Mouse (Mus musculus) heart, embryonic 14.5 days (tissue): ENCODE measurements around the gene Usf1. TPM values are rescaled to one million over a fixed set of nuclear protein-coding genes. Genes with fewer than 3 reads are reported as not detected.

Experiments
- ATAC-seq: fragments of 200-750 bp; cut with Nextera tagmentation; 2 replicates; pipeline ENCODE4 v1.8.0; 2017; ENCODE audit warnings: low read depth, moderate TSS enrichment; ENCODE audit not compliant: insufficient number of reproducible peaks, insufficient read depth, low FRiP score
- H3K27ac ChIP-seq, 2 experiments: fragments of 200-500 bp in 1 of 2; fragments of 300-500 bp in 1 of 2; sonication (generic) in 1 of 2; replicated peaks in 1 of 2; 2 replicates each; pipeline ENCODE4 v1.5.1; 2012 to 2014; ENCODE audit warnings: low read depth in 2 of 2, low read length in 2 of 2, control low read depth in 1 of 2, mild to moderate bottlenecking in 1 of 2, mixed read lengths in 1 of 2; ENCODE audit not compliant: control insufficient read depth in 1 of 2, insufficient read depth in 1 of 2
- H3K27me3 ChIP-seq: fragments of 300-500 bp; sonication (generic); 2 replicates; pipeline ENCODE4 v1.6.1; 2014; ENCODE audit warnings: mild to moderate bottlenecking, low read length, control low read depth; ENCODE audit not compliant: control insufficient read depth, insufficient read depth
- H3K36me3 ChIP-seq: fragments of 300-500 bp; sonication (generic); 2 replicates; pipeline ENCODE4 v1.6.1; 2014; ENCODE audit warnings: mild to moderate bottlenecking, control low read depth, low read length, mixed read lengths; ENCODE audit not compliant: control insufficient read depth, insufficient read depth
- H3K4me1 ChIP-seq, 2 experiments: fragments of 200-500 bp in 1 of 2; fragments of 300-500 bp in 1 of 2; sonication (generic) in 1 of 2; 2 replicates each; pipeline ENCODE4 v1.6.1; 2012 to 2014; ENCODE audit warnings: low read length in 2 of 2, control low read depth in 1 of 2, mixed read lengths in 1 of 2; ENCODE audit not compliant: control insufficient read depth in 2 of 2, insufficient read depth in 2 of 2
- H3K4me2 ChIP-seq: fragments of 300-500 bp; sonication (generic); 2 replicates; pipeline ENCODE4 v1.6.1; 2014; ENCODE audit warnings: mild to moderate bottlenecking, low read length
- H3K4me3 ChIP-seq, 2 experiments: fragments of 200-500 bp in 1 of 2; fragments of 300-500 bp in 1 of 2; sonication (generic) in 1 of 2; 2 replicates each; pipeline ENCODE4 v1.5.1; 2012 to 2014; ENCODE audit warnings: low read length in 2 of 2, mild to moderate bottlenecking in 2 of 2, control low read depth in 1 of 2, low read depth in 1 of 2, moderate library complexity in 1 of 2; ENCODE audit not compliant: control insufficient read depth in 1 of 2, insufficient read depth in 1 of 2
- H3K9ac ChIP-seq: fragments of 300-500 bp; sonication (generic); 2 replicates; pipeline ENCODE4 v1.6.1; 2014; ENCODE audit warnings: mild to moderate bottlenecking, low read length
- H3K9me3 ChIP-seq: fragments of 300-500 bp; sonication (generic); 2 replicates; pipeline ENCODE4 v1.6.1; 2016; ENCODE audit warnings: low read length, control low read depth; ENCODE audit not compliant: control insufficient read depth
- WGBS: fragments of 180-500 bp; shearing (Covaris S2); extraction: QIAGEN DNeasy Blood & Tissue Kit; methylation state at CpG from one replicate; pipeline ENCODE4 v1.1.7; 2014; 5-methylcytosine and 5-hydroxymethylcytosine counted together
- polyA plus RNA-seq: library from polyadenylated mRNA; unstranded; fragments of >200 nt; fragmentation: Nextera tagmentation; extraction: Ambion mirVana; gene quantifications from 2 replicates; pipeline ENCODE4 v1.2.1, GENCODE M21; 2014

Usf1 gene
- polyA plus RNA-seq, 1 experiment from 2014 or later, result 58.5 TPM

DNA sequence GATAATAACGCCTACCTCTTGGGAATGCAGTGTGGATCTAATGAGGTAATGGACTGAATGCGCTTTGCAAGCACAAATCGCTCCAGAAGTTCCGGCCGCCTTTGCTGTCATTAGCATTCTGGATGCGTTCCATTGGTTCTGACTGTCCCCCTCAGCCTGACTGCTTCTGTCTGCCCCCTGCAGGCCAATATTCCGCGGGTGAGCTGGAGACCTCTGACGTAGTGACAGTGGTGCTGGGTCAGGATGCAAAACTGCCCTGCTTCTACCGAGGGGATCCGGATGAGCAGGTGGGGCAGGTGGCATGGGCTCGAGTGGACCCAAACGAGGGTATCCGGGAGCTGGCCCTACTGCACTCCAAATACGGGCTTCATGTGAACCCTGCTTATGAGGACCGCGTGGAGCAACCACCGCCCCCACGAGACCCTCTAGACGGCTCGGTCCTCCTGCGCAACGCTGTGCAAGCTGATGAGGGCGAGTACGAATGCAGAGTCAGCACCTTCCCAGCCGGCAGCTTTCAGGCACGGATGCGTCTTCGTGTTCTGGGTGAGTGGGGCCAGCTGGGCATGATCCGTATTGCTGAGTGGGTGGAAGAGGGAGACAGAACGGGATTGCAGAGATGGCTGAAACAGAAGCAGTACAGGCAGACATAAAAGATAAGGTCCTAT lies 31.0 kb upstream of the Usf1 start:
- Histone ChIP-seq H3K4me1 (peaks cover 0 to 10% of the 10 kb centered on the region in 2 experiments; a peak in 2 of 4 replicates), H3K36me3 (no peaks in the 10 kb centered on the region), H3K4me2 (peak overlapping the region; percentile 59), H3K4me3 (peak overlapping the region; percentile 22 to 27), H3K27ac (no peak overlapping the region), H3K9me3 (no peaks in the 10 kb centered on the region), H3K27me3 (peaks cover 14% of the 10 kb centered on the region), H3K9ac (peak overlapping the region; percentile 26)
- ATAC-seq, result no peak; the same call in 1 of the 2 replicates
- 4% methylated on average over 31 of the region's 31 CpGs for WGBS

DNA sequence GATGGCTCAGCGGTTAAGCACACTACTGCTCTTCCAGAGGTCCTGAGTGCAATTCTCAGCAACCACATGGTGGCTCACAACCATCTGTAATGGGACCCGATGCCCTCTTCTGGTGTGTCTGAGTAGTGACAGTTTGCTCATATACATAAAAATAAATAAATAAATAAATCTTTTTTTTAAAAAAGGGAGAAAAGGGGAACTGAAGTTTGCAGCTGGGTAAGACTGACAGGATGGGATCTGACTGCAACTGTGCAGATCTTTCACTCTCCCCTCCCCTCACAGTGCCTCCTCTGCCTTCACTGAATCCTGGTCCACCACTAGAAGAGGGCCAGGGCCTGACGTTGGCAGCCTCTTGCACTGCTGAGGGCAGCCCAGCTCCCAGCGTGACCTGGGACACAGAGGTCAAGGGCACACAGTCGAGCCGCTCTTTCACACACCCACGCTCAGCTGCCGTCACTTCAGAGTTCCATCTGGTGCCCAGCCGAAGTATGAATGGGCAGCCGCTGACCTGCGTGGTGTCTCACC lies 29.0 kb upstream of the Usf1 start:
- H3K27me3 ChIP-seq, result peaks cover 14% of the 10 kb centered on the region
- no peaks in the 10 kb centered on the region for H3K36me3 ChIP-seq
- H3K27ac ChIP-seq, result no peak overlapping the region
- ATAC-seq, result no peak
- no peak overlapping the region for H3K4me2 ChIP-seq
- H3K9ac ChIP-seq, result no peak overlapping the region
- peaks cover 2 to 5% of the 10 kb centered on the region in 2 experiments; a peak in 2 of 4 replicates for H3K4me1 ChIP-seq
- H3K4me3 ChIP-seq, result no peak overlapping the region
- 81% methylated on average over 11 of the region's 11 CpGs for WGBS
- H3K9me3 ChIP-seq, result no peaks in the 10 kb centered on the region

DNA sequence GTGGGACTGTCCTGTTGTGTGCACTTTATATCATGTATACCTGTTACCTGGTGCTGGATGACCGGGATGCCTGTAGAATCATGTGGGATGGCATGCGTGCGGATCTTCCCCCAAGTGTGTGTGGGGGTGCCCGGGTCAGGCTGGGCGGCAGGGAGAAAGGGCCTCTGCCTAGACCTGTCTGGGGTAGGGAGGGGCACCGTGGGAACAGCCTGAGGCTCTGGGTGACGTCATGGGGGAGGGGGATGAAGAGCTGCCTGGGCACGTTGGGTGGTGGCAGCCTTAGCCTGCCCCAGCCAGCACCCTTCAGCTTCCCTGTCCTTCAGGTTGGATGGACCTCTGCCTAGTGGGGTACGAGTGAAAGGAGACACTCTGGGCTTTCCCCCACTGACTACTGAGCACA lies 26.8 kb upstream of the Usf1 start:
- no peaks in the 10 kb centered on the region for H3K9me3 ChIP-seq
- 61% methylated on average over 9 of the region's 9 CpGs for WGBS
- peaks cover 14% of the 10 kb centered on the region for H3K27me3 ChIP-seq
- H3K4me1 ChIP-seq, result peaks cover 2 to 5% of the 10 kb centered on the region in 2 experiments; a peak in 2 of 4 replicates
- H3K27ac ChIP-seq, result no peak overlapping the region
- no peak overlapping the region for H3K9ac ChIP-seq
- no peak overlapping the region for H3K4me3 ChIP-seq
- no peaks in the 10 kb centered on the region for H3K36me3 ChIP-seq
- no peak overlapping the region for H3K4me2 ChIP-seq
- no peak for ATAC-seq

DNA sequence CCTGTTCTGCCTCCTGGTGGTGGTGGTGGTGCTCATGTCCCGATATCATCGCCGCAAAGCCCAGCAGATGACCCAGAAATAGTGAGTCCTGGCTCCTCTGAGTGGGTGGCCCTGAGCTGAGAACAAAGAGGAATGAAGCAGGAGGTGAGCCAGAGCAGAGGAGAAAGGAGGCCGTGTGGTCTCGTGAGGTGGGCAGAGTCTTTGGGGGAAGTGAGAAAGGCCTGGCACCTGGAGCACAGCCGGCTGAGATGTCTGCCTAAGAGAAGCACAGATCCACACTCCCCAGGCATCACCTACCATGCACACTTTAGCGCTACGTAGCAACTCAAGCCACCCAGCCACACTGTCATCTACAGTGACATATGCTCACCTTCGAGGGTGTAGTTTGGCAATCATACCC lies 25.9 kb upstream of the Usf1 start:
- WGBS, result 61% methylated on average over 9 of the region's 9 CpGs
- Histone ChIP-seq H3K4me2 (no peak overlapping the region), H3K9ac (no peak overlapping the region), H3K27ac (no peak overlapping the region), H3K36me3 (no peaks in the 10 kb centered on the region), H3K27me3 (peaks cover 9% of the 10 kb centered on the region; the same call in 1 of the 2 replicates), H3K4me3 (no peak overlapping the region), H3K9me3 (no peaks in the 10 kb centered on the region), H3K4me1 (peaks cover 2 to 3% of the 10 kb centered on the region in 2 experiments; a peak in 2 of 4 replicates)
- ATAC-seq, result no peak

DNA sequence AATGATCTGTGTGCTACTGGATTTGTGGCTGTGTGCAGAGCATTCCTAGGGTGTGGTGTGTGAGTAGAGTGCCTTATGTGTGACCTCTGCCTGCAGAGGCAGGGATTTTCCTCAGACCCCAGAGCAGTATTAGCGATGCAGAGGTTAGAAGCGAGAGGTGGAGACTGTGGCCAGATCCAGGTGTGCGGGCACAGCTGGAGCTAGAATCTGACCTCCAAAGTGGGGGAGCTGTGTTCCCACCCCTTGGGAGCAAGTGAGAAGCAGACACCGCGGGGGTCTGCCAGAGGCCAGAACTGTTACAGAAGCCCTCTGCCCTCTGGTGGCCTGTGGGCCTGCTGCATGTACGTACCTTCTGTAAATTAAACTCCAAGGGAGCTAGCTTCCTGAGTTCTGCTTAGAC lies 24.0 kb upstream of the Usf1 start:
- H3K9ac ChIP-seq, result no peak overlapping the region

DNA sequence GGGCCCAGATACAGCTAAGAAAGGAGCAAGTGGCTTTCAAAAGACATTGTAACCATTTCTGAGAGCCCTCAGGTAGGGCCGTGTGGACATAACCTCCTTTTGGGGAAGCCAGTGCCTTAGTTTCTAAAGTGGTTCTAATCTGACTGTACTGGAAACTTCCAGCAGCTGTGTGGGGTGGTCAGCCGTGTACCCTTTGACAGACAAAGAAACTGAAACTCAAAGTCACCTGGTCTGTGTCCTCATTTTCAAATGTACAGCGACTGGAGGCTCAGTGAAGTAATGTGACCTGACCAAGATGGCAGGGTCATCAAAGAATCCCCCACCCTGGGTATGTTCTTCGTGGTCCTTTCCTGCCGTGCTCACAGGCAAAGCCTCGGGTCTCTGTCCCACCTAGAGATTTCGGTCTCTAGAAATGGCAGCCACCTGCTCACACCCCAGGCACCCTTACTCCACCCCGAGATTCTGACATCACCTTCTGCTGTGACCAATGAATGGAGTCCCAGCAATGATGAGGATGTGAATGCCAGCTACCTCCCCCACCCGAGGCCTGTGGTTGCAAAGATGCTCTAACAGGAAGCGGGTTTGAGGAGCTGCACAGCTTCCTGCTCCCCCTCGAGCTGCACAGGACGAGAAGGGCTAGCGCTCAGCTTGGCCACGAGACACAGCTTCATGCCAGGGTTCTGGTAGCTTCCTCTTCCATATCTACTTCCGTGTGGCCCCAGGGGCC lies 22.6 kb upstream of the Usf1 start, which contains the start of gene Arhgap30:
Gene Arhgap30, plus strand, starts transcription at position 579 of the 727 bp plus-strand sequence.
- no peaks in the 10 kb centered on the region for H3K9me3 ChIP-seq
- H3K27ac ChIP-seq, result no peak within 1 kb of the TSS
- ATAC-seq, result no peak
- no peaks in the 10 kb centered on the region for H3K27me3 ChIP-seq
- peak within 1 kb of the TSS in 1 of 2 experiments; percentile 6; a peak in 1 of 4 replicates for H3K4me3 ChIP-seq
- H3K36me3 ChIP-seq, result no peaks in the 10 kb centered on the region
- peaks cover 0 to 2% of the 10 kb centered on the region in 2 experiments; a peak in 1 of 4 replicates for H3K4me1 ChIP-seq
- no peak within 1 kb of the TSS for H3K9ac ChIP-seq
- no peak within 1 kb of the TSS for H3K4me2 ChIP-seq
- WGBS, result 74% methylated on average over 15 of the region's 15 CpGs

More for the DNA sequence above, 24.0 kb upstream of the Usf1 start:
- H3K4me3 ChIP-seq, result peak overlapping the region; percentile 1 to 24; a peak in 1 of 4 replicates
- H3K4me1 ChIP-seq, result peaks cover 0 to 2% of the 10 kb centered on the region in 2 experiments; a peak in 1 of 4 replicates
- H3K27me3 ChIP-seq, result no peaks in the 10 kb centered on the region
- H3K36me3 ChIP-seq, result no peaks in the 10 kb centered on the region
- 15% methylated on average over 6 of the region's 6 CpGs for WGBS
- H3K4me2 ChIP-seq, result peak overlapping the region; percentile 52
- no peak overlapping the region for H3K27ac ChIP-seq
- no peak for ATAC-seq
- no peaks in the 10 kb centered on the region for H3K9me3 ChIP-seq

DNA sequence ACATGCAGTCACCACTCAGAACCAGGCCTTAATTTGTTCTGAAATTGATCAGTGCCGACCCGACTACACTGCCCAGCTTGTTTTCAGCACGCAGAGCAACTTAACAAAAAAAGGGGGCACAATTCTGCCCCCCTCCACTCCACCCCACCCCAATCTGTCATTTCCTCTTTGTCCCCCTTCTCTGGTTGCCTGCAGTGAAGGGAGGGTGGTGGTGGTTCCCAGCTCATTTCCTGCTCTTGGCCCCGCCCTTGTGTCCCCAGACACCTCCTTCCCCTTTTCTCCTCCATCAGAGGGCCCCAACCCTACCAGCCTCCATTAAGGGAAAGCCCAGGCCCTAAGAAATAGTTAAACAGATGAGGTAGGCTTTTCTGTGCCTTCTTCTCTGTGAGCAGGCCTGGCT lies 21.0 kb upstream of the Usf1 start:
- 81% methylated on average over 4 of the region's 4 CpGs for WGBS
- ATAC-seq, result no peak

More for the DNA sequence above, 21.0 kb upstream of the Usf1 start:
- Histone ChIP-seq H3K27ac (no peak overlapping the region), H3K4me2 (no peak overlapping the region), H3K9ac (no peak overlapping the region), H3K36me3 (no peaks in the 10 kb centered on the region), H3K4me3 (no peak overlapping the region), H3K27me3 (no peaks in the 10 kb centered on the region), H3K9me3 (no peaks in the 10 kb centered on the region), H3K4me1 (peaks cover 0 to 2% of the 10 kb centered on the region in 2 experiments; a peak in 1 of 4 replicates)
